Mouse (Mus musculus): ENCODE data around the gene Mog.

GRCm38 (mm10) chr17:37028212-37028611, 5.0 kb upstream of the Mog start:
- no peak for TF ChIP-seq CTCF (IDR thresholded peaks at IDR 0.05)
- TF ChIP-seq POLR2A (IDR thresholded peaks at IDR 0.05; ENCODE audit: insufficient read depth, low read depth, low read length): no peak
- TF ChIP-seq EP300 (IDR thresholded peaks at IDR 0.05; ENCODE audit: insufficient read depth, low read depth, low read length): no peak
